Mouse (Mus musculus): ENCODE measurements at regions not wholly inside any gene's neighbourhood (a gene's known extent, or its start where the extent isn't known, plus 50 kb on each side); places are given as distances from the start of the nearest gene placed in this dataset.
A peak's percentile ranks its signal among the peaks of the same experiment; 100 is the strongest.

- DNase-seq, result no peak
Measured at GRCm38 (mm10) chr17:48795773-48796172, 136.4 kb upstream of the Lrfn2 start.

GRCm38 (mm10) chr17:48798196-48798595 is 134.0 kb upstream of the Lrfn2 start:
- DNase-seq, result no peak

- peak; percentile 32 for DNase-seq
Measured at GRCm38 (mm10) chr17:48802673-48803072, 129.5 kb upstream of the Lrfn2 start.

- DNase-seq, result no peak
Measured at GRCm38 (mm10) chr17:48807905-48808304, 124.3 kb upstream of the Lrfn2 start.

GRCm38 (mm10) chr17:48814753-48815504 is 117.2 kb upstream of the Lrfn2 start:
- no peak for DNase-seq

- DNase-seq, result no peak
Measured at GRCm38 (mm10) chr17:48816588-48817324, 115.4 kb upstream of the Lrfn2 start.

GRCm38 (mm10) chr17:48817551-48817950 is 114.6 kb upstream of the Lrfn2 start:
- DNase-seq, result no peak

- no peak for DNase-seq
Measured at GRCm38 (mm10) chr17:48819703-48820102, 112.5 kb upstream of the Lrfn2 start.

- no peak for DNase-seq
Measured at GRCm38 (mm10) chr17:48822101-48822876, 109.9 kb upstream of the Lrfn2 start.

- no peak for DNase-seq
Measured at GRCm38 (mm10) chr17:48823921-48824320, 108.3 kb upstream of the Lrfn2 start.

- DNase-seq, result no peak
Measured at GRCm38 (mm10) chr17:48825212-48825913, 106.8 kb upstream of the Lrfn2 start.

GRCm38 (mm10) chr17:48838297-48838979 is 93.7 kb upstream of the Lrfn2 start:
- DNase-seq, result no peak

- DNase-seq, result no peak
Measured at GRCm38 (mm10) chr17:48847890-48848289, 84.3 kb upstream of the Lrfn2 start.

- DNase-seq, result no peak
Measured at GRCm38 (mm10) chr17:48850910-48851309, 81.3 kb upstream of the Lrfn2 start.

- no peak for DNase-seq
Measured at GRCm38 (mm10) chr17:48858891-48859290, 73.3 kb upstream of the Lrfn2 start.

GRCm38 (mm10) chr17:48870443-48870842 is 61.7 kb upstream of the Lrfn2 start:
- DNase-seq, result no peak

GRCm38 (mm10) chr17:48877505-48877904 is 54.7 kb upstream of the Lrfn2 start:
- peak; percentile 14 for DNase-seq

- no peak for DNase-seq
Measured at GRCm38 (mm10) chr17:48880590-48880989, 51.6 kb upstream of the Lrfn2 start.

- no peak for DNase-seq
Measured at GRCm38 (mm10) chr17:48881946-48882345, 50.2 kb upstream of the Lrfn2 start.
